Mouse (Mus musculus): ENCODE results near the gene St3gal3.
A peak's percentile ranks its signal among the peaks of the same experiment; 100 is the strongest.

The St3gal3 gene

DNA sequence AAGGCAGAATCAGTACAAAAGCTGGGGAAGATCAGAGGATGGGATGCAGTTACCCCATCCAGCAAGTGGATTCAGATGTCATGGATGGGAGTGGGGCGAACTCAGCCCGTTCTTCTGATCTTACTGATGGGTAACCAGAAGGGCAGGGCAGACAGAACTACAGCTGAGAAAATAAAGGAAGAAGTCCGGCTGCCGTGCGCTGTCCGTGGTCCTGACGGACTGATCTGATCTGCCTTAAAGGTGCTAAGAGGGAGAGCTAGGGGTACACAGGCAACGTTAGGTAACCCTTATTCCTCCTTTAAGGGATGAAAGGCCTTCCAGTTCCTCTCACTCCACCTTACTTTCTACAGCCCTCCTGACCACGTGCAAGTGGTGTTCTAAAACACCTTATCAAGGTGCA, 241.3 kb downstream of the St3gal3 start:
- peak; percentile 81 for DNase-seq (ENCODE audit: low spot score)

DNA sequence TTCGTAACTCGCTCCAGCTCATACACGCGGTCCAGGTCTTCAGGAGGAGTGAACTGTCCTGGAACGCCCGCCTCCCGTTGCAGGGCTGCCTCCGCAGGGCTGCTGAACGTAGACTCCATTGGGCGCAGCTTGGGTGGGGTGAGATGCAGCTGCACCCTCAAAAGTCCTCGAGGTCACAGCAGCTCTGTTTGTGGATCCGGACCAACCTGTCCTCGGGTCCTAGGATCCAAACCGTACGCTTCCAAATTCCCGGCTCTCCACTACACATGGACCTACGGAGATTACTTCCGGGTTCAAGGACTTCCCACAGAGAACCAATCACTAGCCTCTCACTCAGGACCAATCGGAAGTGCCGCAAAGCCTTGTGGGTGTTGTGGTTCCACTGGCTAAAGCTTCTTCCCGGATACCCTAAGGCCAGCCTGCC, 243.0 kb downstream of the St3gal3 start, which contains the start of gene Dph2:
TSS of gene Dph2 (minus strand) at position 295 of the 424 bp plus-strand sequence.
- peak; percentile 86 for DNase-seq (ENCODE audit: low spot score)

DNA sequence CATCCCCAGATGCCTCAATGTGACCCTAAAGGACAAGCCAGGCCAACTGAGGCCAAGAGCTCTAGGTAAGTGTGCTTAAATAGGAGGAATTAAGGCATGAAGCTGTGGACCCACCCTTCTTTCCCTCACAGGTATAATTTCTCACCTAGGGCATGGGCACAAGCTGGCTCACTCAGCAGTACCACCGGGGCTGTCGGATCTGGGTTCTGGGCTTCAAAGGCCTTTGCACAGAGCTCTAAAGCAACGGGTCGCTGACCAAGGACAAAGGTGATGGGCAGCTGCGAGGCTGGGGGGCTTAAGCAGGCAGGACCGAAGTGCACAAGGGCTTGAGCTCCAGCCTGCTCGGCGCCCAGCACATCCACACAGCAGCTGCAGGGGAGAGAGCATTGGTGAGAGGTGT, 244.0 kb downstream of the St3gal3 start:
- no peak for DNase-seq (ENCODE audit: low spot score)

DNA sequence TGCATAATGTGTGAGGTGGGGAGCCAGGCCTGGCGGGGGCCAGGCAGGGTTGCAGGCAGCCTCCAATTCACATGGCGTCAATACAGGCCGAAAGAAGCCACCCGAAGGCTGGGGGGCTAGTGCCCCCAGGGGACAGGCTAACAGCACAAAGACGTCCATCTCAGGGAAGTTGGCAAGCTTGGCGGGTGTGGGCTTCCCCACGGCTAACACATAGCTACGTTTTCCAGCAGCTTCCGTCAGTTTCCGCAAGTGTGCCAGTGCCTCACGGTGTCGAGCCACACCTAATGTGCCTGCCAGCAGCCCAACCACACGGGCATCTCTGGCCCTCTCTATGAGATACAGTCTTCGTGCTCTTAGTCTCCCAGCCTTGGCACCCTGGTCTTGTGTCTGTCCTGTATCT, 244.7 kb downstream of the St3gal3 start:
- DNase-seq (ENCODE audit: low spot score), result no peak

DNA sequence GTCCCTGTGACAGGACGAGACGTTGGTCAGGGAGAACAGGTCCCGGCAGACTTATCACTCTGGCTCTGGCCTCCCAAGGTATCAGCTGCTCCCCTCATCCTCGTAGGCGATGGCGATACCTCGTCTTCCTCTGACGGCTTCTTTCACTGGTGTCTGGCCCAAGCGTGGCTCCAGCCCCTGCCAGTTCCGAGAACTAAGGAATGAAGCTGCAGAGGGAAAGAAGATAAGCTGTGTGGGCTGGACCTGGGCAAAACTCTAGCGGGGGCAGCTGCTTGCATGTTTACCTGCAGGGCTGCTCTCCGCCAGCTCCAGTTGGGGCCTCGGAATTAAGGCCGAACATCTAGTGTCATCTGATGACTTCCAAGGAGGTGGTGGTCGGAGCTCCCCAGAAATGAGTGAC, 245.2 kb downstream of the St3gal3 start:
- DNase-seq (ENCODE audit: low spot score), result no peak

DNA sequence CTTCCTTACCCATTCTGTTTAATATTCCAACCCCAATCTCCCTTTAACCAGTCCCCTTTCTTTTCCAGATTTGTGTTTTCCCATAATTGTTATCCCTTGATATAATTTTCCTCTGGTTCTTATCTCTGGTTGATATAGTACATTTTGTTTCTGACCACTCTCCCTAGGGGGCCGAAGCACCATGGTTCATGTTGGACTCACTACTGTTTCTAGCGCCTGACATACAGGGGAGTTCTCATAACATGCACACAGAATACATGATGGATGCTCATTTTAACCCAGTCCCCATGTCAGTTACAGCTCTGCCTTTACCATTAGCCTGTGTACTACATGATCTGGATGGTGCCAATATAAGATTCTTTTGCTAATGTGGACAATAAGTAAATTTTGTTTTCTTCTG, 246.8 kb downstream of the St3gal3 start:
- DNase-seq (ENCODE audit: low spot score), result no peak

DNA sequence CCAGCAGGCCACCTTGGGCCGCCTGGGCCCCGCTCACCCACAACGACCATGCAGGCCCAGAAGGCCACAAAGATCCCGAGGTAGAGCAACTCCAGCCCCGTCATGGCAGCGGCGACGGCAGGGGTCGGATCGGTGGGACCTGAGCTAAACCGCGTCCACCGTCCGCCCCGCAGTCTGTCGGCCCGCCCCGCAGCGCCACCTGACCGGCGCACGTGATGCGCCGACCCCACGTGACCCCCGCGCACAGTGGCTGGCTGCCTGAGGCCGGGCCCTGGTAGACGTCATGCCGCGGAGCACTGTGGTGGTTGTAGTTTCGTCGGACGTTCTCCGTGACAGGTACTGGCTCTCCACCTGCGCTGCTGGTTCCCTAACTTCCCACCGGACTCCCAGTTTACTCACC, 247.6 kb downstream of the St3gal3 start, which contains the start of gene Atp6v0b:
TSS of gene Atp6v0b (minus strand) at position 201 of the 400 bp plus-strand sequence.
- DNase-seq (ENCODE audit: low spot score), result peak; percentile 96

DNA sequence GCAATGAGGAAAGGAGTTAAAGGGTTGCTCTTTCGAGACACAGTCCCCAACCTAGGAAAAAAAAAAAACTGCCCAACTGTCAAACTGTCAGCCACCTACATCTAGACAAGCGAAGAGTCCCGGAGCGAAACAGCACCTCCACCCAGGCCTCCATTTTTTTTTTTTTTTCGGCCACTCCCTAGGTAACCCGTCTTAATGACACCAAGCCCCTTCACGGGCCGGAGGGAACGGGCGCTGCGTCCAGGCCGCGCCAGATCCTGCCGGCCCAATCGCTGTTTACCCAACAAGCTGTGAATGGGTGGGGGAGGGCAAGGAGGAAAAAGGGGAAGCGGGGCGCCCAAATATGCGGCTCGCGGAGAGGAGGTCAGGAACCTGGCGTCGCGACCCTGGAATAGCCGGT, 248.1 kb downstream of the St3gal3 start:
- DNase-seq (ENCODE audit: low spot score), result no peak

DNA sequence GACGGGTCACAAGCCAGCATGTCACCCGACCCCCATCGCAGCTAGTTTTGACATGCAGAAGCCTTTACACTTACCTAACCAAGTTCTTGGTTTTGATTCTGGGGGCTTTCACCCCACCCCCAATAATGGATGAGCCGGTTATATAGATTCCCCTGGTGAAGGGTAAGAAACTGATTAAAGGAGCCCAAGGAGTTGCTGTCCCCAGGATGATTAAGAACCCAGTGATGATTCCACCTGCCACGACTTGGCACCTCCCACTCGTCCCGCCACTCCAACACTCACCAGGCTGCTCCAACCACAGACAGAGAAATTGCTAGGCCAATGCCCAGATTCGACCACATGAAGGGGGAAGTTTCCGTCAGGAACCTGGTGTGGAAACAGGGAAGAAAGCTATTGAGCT, 248.7 kb downstream of the St3gal3 start:
- DNase-seq (ENCODE audit: low spot score), result no peak

DNA sequence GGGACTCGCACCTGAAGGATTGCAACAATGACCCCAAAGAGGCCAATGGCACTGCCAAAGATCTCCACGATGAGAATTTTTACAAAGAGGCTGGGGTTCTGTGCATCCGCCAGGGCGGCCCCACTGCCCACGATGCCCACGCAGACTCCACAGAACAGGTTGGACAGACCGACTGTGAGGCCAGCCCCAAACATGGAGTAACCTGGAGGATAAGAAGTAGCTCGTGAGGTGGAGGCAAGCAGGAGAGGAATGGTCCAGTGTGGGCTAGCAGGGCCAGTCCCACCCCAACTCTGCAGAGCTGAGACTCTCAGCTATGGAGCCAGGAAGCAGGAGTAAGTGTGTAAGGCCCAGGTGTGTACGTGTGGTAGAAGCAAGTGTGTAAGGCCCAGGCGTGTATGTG, 249.6 kb downstream of the St3gal3 start:
- DNase-seq (ENCODE audit: low spot score), result no peak

DNA sequence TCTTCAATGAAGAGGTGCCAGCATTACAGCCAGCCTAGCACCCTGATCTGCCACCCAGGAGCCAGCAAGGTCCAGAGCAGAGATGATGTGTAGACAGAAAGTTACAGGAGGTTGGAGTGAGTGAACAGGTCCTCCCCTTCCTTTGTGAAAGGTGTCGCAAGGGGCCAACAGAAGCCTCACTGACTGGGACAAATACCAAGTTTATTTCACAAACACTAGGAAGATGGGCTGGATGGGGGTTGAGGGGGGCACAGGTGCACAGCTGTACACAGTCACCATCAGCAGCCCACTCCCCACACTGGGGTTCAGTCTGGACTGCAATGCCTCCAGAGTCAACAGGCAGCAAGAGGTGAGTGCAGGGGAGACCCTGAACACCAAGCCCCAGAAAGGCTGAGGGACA, 250.6 kb downstream of the St3gal3 start:
- DNase-seq (ENCODE audit: low spot score), result no peak

DNA sequence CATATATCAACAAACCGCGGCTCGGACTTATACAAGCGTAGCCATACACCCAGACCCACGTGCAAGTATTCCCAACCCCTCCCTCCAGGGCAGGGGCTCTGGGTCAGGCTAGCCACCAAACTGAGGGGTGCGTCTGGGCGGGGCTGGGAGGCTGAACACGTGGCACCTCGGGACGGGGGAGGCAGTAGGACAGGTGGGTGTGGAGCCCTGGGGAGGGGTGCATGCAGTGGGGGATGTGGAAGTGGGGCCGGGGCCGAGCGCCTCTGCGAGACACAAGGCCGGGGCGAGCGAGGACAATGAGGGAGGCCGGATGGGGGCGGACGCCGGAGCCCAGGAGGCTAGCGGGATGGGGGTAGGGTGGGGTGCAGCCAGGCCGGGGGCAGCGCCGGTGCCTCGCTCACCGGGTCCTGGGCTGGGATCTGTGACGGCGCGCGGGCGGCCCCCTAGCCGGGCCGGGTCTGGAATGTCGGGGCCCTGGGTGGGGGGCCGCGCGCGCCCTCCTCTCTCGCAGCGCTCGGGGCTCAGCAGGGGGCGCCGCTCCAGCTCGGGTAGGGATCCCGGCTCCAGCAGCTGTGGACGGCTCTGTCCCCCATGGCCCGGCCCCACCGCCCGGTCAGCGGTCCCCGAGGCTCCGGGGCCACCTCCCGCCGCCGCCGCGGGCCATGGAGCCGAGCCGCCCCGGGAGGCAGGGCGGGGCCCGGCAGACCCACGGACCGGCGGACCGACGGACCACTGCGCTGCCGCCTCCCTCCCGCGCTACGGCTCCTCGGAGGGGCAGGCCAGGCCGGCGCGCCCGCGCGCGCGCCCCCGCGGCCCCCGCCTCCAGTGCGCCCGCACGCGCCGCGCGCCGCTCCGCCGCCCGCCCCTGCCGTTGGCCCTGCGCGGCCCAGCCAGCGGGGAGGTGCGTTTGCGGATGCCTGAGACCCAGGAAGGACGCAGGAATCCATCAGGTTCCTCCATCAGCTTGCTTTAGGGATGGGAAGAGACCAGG, 251.7 kb downstream of the St3gal3 start, which contains the start of gene B4galt2:
TSS of gene B4galt2 (minus strand) at position 787 of the 991 bp plus-strand sequence.
- peak; percentile 77 for DNase-seq (ENCODE audit: low spot score)
